Mouse (Mus musculus) Muller cell, postnatal 12 days (primary cell): Measurements from ENCODE around the gene Hbq1b.
"Not testable (repeated sequence)": the region's sequence is repeated elsewhere in the genome, so short reads cannot be mapped to it uniquely, and the experiment has no call there.

Source experiments
- DNase-seq: peaks from one replicate; pipeline ENCODE4 v3.0.0-alpha.2; 2015; ENCODE audit errors: inconsistent ontology term

Gene Hbq1b

DNA sequence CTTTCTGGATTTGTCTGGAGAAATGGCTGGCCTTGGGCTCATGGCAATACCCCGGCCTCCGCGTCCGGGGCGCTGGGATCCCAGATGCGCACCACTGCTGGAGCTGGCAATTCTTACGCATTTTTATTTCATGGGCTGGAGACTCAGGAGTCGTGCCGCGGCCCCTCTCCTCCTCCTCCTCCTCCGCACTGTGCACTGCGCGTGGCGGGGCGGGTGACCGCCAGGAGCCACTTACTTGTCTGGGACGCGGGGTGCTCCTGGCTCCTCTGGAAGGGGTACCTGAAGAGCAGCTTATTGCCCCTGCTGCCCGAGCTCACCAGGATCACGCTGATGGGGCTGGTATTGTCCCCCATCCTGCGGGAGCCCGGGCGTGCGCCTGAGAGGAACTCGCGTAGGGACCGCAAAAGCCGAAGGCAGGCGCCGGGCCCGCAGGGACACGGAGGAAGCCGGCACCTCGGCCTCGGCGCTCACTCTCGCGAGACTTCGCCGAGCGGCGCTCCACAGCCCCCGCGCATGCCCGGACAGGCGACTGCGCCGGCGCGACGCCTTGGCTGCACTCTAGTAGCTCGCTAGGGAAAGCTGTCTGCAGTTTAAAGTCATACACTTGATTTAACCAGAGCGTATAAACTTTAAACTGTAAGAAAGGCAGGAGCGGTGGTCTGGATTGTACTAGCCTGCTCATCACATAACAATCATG, 19.4 kb upstream of the Hbq1b start, which contains the start of gene Nprl3:
Nprl3 (minus strand) TSS at position 520 of the 697 bp plus-strand sequence.
- DNase-seq: peak; percentile 94

DNA sequence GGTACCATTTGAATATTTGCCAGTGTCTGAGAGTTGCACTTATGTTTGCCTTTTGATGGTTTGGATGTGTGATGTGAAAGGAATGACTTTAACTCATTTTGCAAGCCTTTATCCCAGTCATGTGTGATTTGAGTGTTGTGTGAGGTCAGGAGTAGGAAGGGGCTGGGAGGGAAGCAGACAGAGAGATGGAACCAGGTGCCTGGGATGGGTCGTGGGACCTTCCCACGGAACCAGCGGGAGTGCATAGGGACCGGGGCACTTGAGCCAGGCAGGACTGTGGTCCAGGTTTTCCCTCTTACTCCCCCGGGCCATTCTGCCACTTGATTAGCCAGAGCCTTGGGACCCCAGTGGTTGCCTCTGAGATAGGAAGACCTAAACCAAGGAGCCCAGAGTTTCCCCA, 18.8 kb upstream of the Hbq1b start:
- no peak for DNase-seq

DNA sequence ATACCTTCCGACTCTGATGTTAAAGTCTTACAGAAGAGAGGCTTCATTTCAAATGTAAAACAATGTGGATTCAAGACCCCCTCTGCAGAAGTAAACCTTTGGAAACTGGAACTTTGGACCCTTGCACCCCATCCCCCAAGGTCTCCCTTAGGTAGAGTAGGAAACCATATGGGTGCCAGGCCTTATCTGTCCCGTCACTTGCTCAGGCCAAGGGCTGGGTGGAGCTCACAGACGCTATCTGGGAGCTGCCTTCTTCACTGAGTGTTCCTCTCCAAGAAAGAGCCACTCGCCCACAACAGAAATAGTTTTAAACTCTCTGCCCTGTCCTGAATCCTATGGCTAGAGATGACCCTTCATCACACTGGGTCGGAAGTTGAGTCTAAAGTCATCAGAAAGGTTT, 17.8 kb upstream of the Hbq1b start:
- DNase-seq: no peak

DNA sequence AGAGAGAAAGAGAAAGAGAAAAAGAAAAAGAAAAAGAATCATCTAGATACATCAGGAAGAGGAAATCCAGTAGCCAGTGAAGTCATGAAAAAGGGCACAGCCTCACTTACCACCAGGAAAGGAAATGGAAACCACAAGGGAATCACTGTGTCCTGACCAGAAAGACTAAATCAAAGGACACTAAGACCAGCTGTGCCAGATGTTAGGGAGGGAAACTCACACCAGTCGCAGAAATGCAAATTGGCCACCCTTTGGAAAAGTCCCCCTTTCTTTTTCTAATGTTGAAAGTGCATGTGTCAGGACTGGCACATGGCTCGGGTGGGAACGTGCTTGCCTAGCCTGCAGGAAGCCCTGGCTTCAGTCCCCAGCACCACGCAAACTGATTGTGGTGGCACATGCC, 15.6 kb upstream of the Hbq1b start:
- no peak for DNase-seq

DNA sequence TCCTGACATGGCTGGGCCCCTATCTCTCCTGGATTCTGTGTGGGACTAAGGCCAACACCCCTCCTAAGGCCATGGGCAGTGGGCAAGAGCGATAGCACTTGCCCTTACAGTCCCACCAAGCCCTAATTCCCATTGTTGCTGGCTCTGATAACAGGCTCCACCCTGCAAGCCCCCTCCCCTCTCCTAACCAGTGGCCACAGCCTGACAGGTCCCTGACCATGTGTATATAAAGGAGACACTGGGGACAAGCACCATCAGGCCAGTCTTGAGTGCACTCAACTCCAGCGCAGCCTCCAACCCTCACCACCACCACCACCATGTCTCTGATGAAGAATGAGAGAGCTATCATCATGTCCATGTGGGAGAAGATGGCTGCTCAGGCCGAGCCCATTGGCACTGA, 10.4 kb upstream of the Hbq1b start, which contains the start of gene Hba-x:
Hba-x (plus strand) TSS at position 54 of the 400 bp plus-strand sequence.
- DNase-seq: no peak

DNA sequence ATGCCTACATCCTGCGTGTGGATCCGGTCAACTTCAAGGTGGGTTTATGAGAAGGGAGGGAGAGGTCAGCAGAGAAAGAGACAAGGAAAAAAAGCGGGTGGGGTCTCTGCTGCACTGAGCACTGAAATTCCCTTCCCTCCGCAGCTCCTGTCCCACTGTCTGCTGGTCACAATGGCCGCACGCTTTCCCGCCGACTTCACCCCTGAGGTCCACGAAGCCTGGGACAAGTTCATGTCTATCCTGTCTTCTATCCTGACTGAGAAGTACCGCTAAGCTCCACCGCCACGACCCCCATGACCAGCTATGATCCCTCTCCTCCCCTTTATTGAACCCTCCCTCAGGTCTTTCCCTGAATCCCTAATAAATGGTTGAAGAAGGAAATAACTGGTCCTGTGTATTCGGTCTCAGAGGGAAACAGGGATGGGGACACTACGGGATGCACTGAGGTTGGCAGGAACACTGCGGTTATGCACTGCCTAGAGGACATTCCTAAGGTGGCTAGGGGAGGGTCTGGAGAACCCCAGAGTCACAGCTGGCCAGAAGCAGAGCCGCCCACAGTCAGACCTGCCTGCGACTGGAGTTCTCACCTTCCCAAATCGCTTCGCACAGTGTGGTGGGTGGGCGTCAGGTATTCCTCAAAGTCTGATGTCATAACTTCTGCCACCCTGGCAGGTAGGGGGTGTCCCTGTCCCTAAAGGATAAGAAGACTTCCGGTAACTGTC, 8.9 kb upstream of the Hbq1b start:
- DNase-seq: no peak

DNA sequence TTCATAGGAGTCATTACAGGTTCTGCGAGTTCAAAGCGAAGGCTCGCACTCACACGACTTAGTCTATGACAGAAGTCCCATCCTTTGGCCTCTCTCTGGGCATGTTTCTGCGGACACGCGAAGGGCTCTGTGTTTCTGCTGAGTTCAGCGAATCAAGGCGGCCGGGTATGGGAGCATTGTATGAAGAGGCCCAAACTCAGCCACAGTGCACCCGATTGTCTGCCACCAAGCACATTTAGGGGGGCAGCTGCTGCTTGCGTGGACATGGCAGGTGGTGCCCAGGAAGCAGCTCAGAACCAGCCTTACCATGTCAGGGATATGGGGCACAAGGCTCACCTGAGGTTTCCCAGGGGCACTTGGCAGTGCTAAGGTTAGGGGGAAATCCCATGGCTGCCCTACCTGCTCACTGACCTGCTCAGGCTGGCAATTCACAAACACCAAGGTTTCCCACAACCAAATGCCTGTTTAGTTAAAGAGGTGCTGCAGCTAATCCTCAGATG, 8.3 kb upstream of the Hbq1b start:
- DNase-seq: no peak

DNA sequence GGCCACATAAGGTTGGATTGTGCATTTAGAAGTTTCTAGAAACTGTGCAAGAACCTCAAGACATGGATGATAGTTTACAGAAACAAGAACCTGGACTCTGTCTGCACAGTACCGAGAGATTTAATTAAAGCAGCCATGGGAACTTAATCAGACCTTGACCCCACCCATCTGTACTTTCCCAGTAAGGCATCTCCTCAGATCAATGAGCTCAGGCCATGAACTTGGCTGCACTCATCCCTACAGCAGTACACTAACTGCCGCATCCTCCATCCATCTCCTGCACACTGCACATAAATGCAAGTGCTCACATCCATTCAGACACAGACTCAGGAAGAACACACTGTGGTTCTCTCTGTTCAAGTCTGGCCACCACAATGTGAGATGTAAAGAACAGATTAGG, 6.1 kb upstream of the Hbq1b start:
- no peak for DNase-seq

DNA sequence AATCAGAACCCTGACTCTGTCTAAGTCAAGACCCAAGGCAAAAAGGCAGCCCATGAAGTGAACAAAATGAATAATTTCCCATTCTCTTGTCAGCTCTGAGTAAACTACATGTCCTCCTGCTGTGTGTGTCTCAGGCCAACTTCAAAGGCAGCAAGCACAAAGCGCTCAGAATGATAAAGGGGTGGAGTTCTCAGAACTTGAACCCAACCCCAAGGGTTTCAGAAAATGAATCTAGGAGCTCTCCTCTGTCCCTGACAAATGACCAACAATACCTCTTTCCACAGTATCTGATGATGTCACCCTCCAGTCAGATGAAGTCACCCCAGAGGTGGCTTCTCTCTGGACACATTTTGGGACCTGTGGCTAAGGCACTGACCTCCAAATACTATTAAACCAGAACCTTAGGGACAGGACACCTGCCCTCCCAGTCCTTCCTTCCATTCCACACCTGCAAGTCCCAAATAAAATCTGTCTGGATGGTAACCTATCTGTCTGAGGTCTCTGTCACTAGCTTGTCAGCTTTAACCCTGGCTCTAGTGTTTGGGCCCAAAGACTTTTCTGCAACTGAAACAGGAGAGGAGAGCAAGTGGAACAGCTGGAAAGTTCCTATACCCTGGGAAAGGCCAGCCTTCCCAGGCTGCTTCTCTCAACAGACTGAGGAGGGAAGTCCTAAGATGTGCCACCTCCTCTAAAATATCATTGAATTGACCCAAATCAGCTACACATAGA, 5.2 kb upstream of the Hbq1b start:
- no peak for DNase-seq

DNA sequence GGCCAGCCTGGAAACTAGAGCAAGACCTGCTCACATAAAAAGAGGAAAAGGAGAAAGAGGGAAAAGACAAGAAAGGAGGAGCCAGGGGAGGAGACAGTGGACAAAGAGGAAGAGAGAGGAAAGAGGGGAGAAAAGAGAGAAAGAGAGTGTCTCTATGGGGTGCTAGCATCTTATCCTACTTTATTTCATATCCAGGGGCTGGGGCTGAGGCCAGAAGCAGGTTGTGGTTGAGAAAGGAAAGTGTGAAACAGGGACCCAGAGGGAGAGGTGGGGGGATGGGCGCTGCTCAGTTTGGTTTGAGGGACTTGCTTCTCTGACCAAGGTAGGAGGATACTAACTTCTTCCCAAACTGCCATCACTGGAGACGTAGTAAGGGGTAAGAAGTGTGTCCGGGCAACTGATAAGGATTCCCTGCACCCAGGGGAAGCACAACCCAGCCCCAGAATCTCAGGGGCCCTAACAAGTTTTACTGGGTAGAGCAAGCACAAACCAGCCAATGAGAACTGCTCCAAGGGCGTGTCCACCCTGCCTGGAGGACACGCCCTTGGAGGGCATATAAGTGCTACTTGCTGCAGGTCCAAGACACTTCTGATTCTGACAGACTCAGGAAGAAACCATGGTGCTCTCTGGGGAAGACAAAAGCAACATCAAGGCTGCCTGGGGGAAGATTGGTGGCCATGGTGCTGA, 3.5 kb upstream of the Hbq1b start, which contains the start of gene Hba-a1:
Hba-a1 (plus strand) TSS at position 421 of the 687 bp plus-strand sequence.
- DNase-seq: not testable (repeated sequence)

DNA sequence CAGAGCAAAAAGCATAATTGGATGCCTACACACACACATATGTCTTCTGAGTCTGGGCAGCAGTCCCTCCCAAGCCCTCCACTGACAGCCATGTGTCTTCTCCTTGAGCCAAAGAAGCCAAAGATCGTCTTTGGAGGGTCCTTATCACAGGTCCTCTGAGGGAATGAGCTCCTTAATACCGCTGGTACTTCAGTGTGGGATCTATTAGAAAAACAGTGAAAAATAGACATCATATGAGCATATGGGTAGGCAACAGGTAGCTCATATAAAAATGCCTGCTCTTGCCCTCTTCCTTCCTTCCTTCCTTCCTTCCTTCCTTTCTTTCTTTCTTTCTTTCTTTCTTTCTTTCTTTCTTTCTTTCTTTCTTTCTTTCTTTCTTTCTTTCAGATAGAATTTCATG, 2.2 kb upstream of the Hbq1b start:
- not testable (repeated sequence) for DNase-seq

DNA sequence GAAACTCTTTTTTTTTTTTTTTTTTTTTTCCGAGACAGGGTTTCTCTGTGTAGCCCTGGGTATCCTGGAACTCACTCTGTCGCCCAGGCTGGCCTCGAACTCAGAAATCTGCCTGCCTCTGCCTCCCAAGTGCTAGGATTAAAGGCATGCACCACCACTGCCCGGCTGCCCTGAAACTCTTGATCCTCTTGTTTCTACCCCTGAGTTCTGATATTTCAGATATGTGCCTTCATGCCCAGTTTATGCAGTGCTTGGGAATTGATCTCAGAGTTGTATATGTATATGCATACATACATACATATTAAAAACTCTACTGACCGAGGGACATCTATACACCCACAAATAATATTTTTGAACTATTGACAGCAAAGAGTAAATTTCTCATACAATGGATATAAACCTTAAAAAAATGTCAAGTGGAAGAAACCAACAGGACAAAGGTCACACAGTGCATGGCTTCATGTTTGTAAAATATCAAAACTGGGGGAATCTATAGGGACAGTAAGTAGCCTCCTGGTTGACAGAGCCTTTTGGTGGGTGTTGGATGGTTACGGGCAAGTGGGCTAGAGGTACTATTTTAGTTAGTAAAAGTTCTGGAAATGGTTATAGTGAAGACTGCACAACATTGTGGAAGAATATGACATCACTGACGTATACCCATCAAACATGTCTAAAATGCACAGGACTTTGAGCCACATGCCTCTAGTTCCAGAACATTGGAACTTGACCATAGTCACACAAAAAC, 1.6 kb upstream of the Hbq1b start:
- DNase-seq: no peak

DNA sequence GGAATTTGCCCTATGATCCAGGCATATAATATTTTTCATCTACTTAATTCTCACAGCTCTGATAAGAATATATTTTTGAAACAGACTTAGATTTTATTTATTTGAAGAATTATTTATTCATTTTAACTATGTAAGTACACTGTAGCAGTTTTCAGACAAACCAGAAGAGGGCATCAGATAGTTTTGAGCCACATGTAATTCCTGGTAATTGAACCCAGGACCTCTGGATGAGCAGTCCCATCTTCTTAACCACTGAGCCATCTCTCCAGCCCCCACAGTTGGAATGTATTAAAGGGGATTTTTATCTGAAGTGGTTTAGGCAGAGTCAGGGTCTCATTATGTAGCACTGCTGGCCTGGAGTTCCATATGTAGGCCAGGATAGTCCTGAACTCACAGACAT, 878 bp upstream of the Hbq1b start:
- DNase-seq: not testable (repeated sequence)

DNA sequence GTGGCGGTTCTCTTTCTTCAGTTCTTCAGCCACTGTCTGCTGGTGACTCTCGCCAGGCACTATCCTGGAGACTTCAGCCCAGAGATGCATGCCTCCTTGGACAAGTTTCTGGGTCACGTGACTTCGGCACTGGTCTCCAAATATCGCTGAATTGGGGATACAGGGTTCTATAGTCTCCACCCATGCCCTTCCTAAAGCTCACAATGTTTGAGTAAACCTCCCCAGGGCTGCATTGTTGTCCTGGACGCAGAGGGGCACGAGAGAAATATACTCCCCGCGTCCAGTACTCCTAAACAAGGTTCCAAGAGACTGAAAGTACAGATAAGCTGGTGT, 694 bp downstream of the Hbq1b start:
- no peak for DNase-seq

DNA sequence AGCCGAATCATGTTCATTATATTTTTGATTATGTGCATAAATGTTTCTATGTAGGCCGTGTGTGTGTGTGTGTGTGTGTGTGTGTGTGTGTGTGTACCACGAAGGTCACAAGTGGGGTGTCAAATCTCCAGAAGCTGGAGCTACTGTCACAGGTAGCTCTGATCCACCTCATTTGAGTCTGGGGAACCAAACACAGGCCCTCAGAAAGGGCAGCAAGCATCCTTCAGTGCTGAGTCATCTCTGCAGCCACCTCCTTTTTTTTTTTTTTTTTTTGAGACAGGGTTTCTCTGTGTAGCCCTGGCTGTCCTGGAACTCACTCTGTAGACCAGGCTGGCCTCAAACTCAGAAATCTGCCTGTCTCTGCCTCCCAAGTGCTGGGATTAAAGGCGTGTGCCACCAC, 6.1 kb downstream of the Hbq1b start:
- not testable (repeated sequence) for DNase-seq

DNA sequence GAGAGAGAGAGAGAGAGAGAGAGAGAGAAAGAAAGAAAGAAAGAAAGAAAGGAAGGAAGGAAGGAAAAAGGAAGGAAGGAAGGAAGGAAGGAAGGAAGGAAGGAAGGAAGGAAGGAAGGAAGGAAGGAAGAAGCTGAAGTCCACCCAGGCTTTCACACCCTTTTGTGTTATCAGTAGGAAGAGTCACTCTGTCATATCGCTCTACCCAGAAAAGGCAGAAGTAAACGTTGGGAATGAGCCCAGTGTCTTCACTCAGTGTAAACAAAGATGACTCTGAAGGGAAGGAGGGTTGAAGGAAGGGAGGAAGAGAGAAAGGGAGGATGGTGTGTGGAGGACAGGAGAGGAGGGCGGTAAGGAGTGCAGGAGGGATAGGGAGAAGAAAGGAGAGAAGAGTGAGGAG, 6.7 kb downstream of the Hbq1b start:
- not testable (repeated sequence) for DNase-seq

DNA sequence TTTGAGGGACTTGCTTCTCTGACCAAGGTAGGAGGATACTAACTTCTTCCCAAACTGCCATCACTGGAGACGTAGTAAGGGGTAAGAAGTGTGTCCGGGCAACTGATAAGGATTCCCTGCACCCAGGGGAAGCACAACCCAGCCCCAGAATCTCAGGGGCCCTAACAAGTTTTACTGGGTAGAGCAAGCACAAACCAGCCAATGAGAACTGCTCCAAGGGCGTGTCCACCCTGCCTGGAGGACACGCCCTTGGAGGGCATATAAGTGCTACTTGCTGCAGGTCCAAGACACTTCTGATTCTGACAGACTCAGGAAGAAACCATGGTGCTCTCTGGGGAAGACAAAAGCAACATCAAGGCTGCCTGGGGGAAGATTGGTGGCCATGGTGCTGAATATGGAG, 9.4 kb downstream of the Hbq1b start, which contains the start of gene Hba-a2:
Hba-a2 (plus strand) TSS at position 287 of the 400 bp plus-strand sequence.
- not testable (repeated sequence) for DNase-seq

DNA sequence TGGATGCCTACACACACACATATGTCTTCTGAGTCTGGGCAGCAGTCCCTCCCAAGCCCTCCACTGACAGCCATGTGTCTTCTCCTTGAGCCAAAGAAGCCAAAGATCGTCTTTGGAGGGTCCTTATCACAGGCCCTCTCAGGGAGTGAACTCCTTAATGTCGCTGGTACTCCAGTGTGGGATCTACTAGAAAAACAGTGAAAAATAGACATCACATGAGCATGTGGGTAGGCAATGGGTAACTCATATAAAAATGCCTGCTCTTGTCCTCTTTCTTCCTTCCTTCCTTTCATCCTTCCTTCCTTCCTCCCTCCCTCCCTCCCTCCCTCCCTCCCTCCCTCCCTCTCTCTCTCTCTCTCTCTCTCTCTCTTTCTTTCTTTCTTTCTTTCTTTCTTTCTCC, 10.7 kb downstream of the Hbq1b start:
- DNase-seq: not testable (repeated sequence)

DNA sequence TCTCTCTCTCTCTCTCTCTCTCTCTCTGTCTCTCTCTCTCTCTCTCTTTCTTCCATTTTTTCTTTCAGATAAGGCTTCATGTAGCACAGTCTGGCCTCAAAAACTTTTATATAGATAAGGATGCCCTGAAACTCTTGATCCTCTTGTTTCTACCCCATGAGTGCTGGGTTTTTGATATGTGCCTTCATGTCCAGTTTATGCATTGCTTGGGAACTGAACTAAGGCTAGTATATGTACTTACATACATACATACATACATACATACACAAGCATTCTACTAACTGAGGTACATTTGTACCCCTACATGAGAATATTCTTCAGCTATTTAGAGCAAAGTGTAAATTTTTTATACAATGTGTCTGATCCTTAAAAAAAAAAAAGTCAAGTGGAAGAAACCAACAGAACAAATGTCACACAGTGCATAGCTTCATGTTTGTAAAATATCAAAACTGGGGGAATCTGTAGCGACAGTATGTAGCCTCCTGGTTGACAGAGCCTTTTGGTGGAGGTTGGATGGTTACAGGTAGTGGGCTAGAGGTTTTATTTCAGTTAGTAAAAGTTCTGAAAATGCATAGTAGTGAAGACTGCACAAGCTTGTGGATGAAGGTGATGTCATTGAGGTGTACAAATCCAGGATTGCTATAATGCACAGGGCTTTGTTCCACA, 11.2 kb downstream of the Hbq1b start:
- no peak for DNase-seq

DNA sequence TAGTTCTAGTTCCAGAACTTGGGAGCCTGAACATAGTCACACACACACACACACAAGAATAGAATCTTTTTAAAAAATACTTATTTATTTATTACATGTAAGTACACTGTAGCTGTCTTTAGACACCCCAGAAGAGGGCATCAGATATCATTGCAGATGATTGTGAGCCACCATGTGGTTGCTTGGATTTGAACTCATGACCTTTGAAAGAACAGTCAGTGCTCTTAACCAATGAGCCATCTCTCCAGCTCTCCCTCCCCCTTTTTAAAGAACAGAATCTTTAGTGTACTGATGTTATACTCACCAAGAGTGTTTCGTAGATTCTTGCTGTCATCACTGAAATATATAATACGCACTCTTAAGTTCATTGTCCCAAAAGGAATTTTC, 11.8 kb downstream of the Hbq1b start:
- DNase-seq: no peak
